Mouse (Mus musculus): ENCODE data around the gene Col6a6. TPM values are rescaled to one million over a fixed set of nuclear protein-coding genes. Genes with fewer than 3 reads are reported as not detected.

Col6a6 gene
- total RNA-seq, 4 experiments from 2014 or later, result 0.43 to 0.74 (median 0.52) TPM

GRCm38 (mm10) chr9:105803416-105803815, 24.5 kb downstream of the Col6a6 start:
- DNase-seq (ENCODE audit: low spot score in 2 of 2), result no peak

- DNase-seq (ENCODE audit: low spot score in 2 of 2), result no peak
Observed at GRCm38 (mm10) chr9:105801463-105801862, 26.5 kb downstream of the Col6a6 start.

- no peak for DNase-seq (ENCODE audit: low spot score in 2 of 2)
Observed at GRCm38 (mm10) chr9:105800286-105800685, 27.7 kb downstream of the Col6a6 start.

- DNase-seq (ENCODE audit: low spot score in 2 of 2), result no peak
Observed at GRCm38 (mm10) chr9:105796137-105796536, 31.8 kb downstream of the Col6a6 start.

DNA sequence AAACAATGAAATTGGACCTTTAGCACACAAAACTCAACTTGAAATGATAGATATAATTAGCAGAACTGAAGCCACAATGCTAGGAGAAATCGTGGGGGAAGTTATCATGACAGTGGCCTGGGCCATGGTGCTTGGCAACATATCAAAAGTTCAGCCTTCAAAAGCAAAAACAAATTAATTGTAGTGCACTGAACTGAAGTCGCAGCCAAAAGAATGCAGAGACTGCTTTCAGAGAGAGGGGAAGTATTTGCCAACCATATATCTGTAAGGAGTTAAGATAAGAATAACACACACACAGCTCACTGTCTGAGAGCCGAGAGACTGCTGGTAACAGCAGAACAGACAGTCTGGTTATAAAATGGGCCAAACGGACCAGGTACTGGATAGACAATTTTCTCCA, 33.0 kb downstream of the Col6a6 start:
- no peak for DNase-seq (ENCODE audit: low spot score in 2 of 2)

GRCm38 (mm10) chr9:105791810-105792209, 36.1 kb downstream of the Col6a6 start:
- no peak for DNase-seq (ENCODE audit: low spot score in 2 of 2)

DNA sequence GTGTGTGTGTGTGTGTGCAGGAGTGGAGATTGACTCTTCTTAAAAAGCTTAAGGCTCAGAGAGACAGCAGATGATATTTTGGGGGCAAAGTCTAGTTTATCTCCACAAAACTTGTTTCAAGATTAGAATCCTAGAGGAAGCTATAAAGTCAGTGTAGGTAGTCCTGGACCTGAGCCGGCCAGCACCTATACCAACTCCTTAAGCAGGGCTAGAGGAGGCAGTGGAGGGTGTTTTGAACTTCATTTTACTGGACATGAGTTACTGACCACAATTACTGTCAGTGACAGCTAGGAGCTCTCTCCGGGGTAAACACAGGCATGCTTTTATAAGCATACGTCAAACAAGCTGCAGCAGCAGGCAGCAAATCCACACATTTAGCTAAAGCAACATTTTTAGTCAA, 39.8 kb downstream of the Col6a6 start:
- no peak for DNase-seq (ENCODE audit: low spot score in 2 of 2)

DNA sequence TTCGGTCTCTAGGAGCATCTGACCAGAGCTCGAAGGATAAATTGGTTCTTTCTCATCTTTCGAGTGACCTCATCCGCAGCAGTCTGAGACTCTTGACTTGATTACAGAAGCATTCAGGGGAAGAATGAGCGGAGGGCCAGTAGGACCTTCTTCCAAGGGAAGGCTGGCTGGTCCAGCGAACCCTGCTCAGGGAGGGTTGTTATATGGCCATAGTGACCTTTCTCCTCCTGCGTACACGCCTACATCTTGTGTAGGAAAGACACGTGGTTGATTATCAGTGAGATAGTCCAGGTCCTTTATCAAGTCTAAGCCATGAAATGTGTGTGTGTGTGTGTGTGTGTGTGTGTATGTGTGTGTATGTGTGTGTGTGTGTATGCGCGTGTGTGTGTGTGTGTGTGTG, 40.2 kb downstream of the Col6a6 start:
- DNase-seq (ENCODE audit: low spot score in 2 of 2), result no peak

- DNase-seq (ENCODE audit: low spot score in 2 of 2), result no peak
Observed at GRCm38 (mm10) chr9:105784026-105784425, 43.9 kb downstream of the Col6a6 start.

GRCm38 (mm10) chr9:105780696-105781095, 47.3 kb downstream of the Col6a6 start:
- DNase-seq (ENCODE audit: low spot score in 2 of 2), result no peak

GRCm38 (mm10) chr9:105778741-105779140, 49.2 kb downstream of the Col6a6 start:
- no peak for DNase-seq (ENCODE audit: low spot score in 2 of 2)

DNA sequence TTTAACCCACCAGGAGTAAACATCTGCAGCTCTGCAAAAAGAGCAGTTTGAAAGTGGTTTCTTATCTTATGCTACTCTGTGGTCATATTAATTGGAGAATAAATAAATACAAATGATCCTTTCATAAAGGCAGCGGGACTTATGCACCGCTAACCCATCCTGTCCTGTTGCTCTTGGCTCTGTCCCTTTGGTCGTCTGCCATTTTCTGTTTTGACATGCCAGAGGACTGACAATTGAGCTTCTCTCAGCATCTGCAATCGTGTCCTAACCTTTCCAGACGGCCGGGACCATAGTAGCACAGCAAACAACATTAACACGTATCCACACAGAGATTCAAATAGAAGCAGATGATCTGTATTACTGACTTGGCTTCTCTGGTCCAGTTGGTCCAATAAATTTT, 53.1 kb downstream of the Col6a6 start:
- DNase-seq (ENCODE audit: low spot score in 2 of 2), result no peak

DNA sequence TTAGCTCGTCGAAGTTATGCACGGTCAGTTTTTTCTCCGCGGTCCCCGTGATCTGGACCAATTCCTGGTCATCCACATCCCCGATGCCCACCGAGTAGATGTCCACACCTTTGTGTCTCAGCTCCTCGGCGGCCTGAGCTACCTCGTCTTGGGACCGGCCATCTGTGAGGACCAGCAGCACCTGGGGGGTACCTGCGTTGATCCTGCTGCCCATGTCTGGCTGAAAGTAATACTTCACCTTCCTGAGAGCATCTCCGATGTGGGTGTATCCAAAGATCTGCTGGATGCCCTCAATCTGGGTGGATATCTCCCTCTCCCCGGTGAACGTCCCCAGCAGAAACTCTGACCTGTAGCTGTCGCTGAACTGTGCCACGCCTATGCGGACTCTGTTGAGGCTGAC, 53.6 kb downstream of the Col6a6 start:
- no peak for DNase-seq (ENCODE audit: low spot score in 2 of 2)

- DNase-seq (ENCODE audit: low spot score in 2 of 2), result no peak
Observed at GRCm38 (mm10) chr9:105771380-105771779, 56.6 kb downstream of the Col6a6 start.

- DNase-seq (ENCODE audit: low spot score in 2 of 2), result no peak
Observed at GRCm38 (mm10) chr9:105770690-105771089, 57.3 kb downstream of the Col6a6 start.

DNA sequence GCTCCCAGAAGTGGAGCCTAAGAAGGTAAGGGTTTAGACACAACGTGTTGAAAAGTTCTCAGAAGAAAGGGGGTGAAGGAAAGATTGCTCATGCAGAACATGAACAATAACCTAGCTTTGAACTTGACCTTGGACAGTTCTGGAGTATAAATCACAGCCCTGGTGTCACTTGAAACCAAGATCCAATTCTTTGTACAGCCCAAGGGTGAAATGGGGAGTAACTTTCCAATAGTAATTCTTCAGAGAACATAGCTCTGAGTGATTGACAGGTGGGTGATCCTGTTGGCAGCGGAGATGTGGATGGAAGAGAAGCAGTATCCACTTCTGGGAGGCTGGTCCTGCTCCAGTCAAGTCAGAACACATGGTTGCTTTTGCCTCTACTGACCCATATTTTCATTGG, 62.1 kb downstream of the Col6a6 start:
- DNase-seq (ENCODE audit: low spot score in 2 of 2), result no peak

DNA sequence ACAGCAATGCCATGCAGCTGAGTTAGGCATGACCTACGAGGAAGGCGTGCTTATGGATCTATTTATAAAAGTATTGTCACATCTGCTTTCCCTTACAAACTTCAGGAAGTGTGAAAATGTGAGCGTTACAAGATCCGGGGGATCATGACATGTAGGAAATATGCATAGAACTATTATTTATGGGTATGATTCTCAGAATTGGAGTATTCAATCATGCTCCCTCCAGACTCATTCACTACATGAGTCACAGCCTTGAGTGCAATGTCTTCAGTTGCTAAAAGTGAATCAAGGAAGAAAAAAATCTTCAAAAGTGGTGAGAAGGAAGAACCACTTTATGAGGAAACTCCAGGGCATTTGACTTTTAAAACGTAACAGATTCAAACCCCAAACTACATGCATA, 63.3 kb downstream of the Col6a6 start:
- no peak for DNase-seq (ENCODE audit: low spot score in 2 of 2)

DNA sequence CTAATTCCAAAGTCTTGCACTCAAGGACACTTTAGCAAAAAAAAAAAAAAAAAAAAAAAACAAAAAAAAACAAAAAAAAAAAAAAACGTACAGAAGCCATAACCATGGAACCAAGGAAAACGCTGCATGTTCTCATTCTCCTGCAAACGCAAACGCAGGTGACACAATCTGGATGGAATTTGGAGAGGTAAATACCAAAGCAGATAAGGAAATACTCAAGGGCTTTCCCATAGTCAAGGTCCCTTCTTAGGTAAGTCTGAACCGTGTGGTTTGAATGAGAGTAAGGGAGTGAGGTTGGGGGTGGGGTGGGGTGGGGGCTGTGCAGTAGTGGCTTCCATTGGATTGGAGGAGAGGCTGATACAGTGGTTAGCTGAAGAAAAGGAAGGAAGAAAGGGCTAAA, 63.8 kb downstream of the Col6a6 start:
- no peak for DNase-seq (ENCODE audit: low spot score in 2 of 2)

GRCm38 (mm10) chr9:105763625-105764024, 64.3 kb downstream of the Col6a6 start:
- DNase-seq (ENCODE audit: low spot score in 2 of 2), result no peak

- no peak for DNase-seq (ENCODE audit: low spot score in 2 of 2)
Observed at GRCm38 (mm10) chr9:105762274-105762673, 65.7 kb downstream of the Col6a6 start.

GRCm38 (mm10) chr9:105758861-105759260, 69.1 kb downstream of the Col6a6 start:
- no peak for DNase-seq (ENCODE audit: low spot score in 2 of 2)

- no peak for DNase-seq (ENCODE audit: low spot score in 2 of 2)
Observed at GRCm38 (mm10) chr9:105758173-105758765, 69.7 kb downstream of the Col6a6 start.

- DNase-seq (ENCODE audit: low spot score in 2 of 2), result no peak
Observed at GRCm38 (mm10) chr9:105754256-105754655, 73.7 kb downstream of the Col6a6 start.

DNA sequence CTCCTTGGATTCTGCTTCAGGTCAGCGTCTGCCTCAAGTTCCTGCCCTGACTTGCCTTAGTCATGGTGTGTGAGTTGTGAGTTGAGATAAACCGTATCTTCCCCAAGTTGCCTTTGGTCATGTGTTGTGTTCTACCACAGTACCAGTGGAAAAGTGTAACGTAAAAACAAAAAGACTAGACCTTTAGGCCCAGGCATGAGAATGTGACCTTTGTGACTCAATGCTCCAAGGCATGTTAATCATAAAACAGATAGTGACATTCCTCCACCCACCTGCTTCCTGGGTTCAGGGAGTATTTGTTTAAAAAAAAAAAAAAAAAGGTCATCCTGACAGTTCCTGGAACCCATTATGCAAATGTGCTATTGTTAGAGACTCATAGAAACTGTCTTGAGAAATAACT, 82.1 kb downstream of the Col6a6 start:
- DNase-seq (ENCODE audit: low spot score in 2 of 2), result no peak
